Mouse (Mus musculus) ES-E14 (cell line): Measurements from ENCODE around the gene Stxbp2.

Source experiments
- CHD2 ChIP-seq: IDR thresholded peaks from 2 replicates; pipeline ENCODE4 v1.6.1; 2014; ENCODE audit warnings: mild to moderate bottlenecking, low read depth, low read length, inconsistent platforms
- HCFC1 ChIP-seq: IDR thresholded peaks from 2 replicates; pipeline ENCODE4 v1.6.1; 2012; ENCODE audit warnings: low read length, inconsistent platforms, borderline replicate concordance; ENCODE audit not compliant: insufficient read depth
- MAFK ChIP-seq: IDR thresholded peaks from 2 replicates; pipeline ENCODE4 v1.6.1; 2014; ENCODE audit warnings: mild to moderate bottlenecking, low read depth, low read length, inconsistent platforms; ENCODE audit not compliant: insufficient read depth
- ZC3H11A ChIP-seq: IDR thresholded peaks from 2 replicates; pipeline ENCODE4 v1.6.1; 2012; ENCODE audit warnings: low read depth, mild to moderate bottlenecking, inconsistent platforms, low read length, borderline replicate concordance
- ZNF384 ChIP-seq: IDR thresholded peaks from 2 replicates; pipeline ENCODE4 v1.6.1; 2012; ENCODE audit warnings: low read depth, low read length, inconsistent platforms

- TF ChIP-seq CHD2, result no peak
- no peak for TF ChIP-seq ZC3H11A
- TF ChIP-seq MAFK, result no peak
- TF ChIP-seq ZNF384, result no peak
- no peak for TF ChIP-seq HCFC1
These were observed 46.3 kb downstream of the Stxbp2 start for GRCm38 (mm10) chr8:3676993-3677579.
